Mouse (Mus musculus): ENCODE results near the gene Jun.

- TF ChIP-seq GATA1 (IDR thresholded peaks at IDR 0.05; ENCODE audit: borderline replicate concordance, low read length) (no peak), FLI1 (IDR thresholded peaks at IDR 0.05; ENCODE audit: low read length) (no peak)
Measured at GRCm38 (mm10) chr4:95081632-95082031, 29.6 kb upstream of the Jun start.

Data from megakaryocyte, embryonic 14.5 days (primary cell).